Mouse (Mus musculus) heart, embryonic 11.5 days (tissue): ENCODE data around the gene Olfr917. TPM values are rescaled to one million over a fixed set of nuclear protein-coding genes. Genes with fewer than 3 reads are reported as not detected.

ENCODE experiments used
- ATAC-seq: fragments of 200-750 bp; cut with Nextera tagmentation; replicated peaks from 2 replicates; pipeline ENCODE4 v1.8.0; 2017; ENCODE audit warnings: moderate library complexity; ENCODE audit not compliant: insufficient number of reproducible peaks, low FRiP score, low TSS enrichment
- H3K27ac ChIP-seq: fragments of 300-500 bp; sonication (generic); 2 replicates; pipeline ENCODE4 v1.5.1; 2014; ENCODE audit warnings: mild to moderate bottlenecking, low read depth, low read length
- H3K27me3 ChIP-seq: fragments of 300-500 bp; sonication (generic); 2 replicates; pipeline ENCODE4 v1.6.1; 2014; ENCODE audit warnings: mild to moderate bottlenecking, low read length, mixed read lengths; ENCODE audit not compliant: control insufficient read depth, insufficient read depth
- H3K36me3 ChIP-seq: fragments of 300-500 bp; sonication (generic); 2 replicates; pipeline ENCODE4 v1.6.1; 2014; ENCODE audit warnings: mild to moderate bottlenecking, low read length, moderate library complexity, mixed read lengths; ENCODE audit not compliant: control insufficient read depth, insufficient read depth
- H3K4me1 ChIP-seq: fragments of 300-500 bp; sonication (generic); 2 replicates; pipeline ENCODE4 v1.6.1; 2014; ENCODE audit warnings: low read length; ENCODE audit not compliant: control insufficient read depth, insufficient read depth
- H3K4me2 ChIP-seq: fragments of 300-500 bp; sonication (generic); 2 replicates; pipeline ENCODE4 v1.6.1; 2014; ENCODE audit warnings: mild to moderate bottlenecking, moderate library complexity
- H3K4me3 ChIP-seq: fragments of 300-500 bp; sonication (generic); 2 replicates; pipeline ENCODE4 v1.5.1; 2014; ENCODE audit warnings: low read depth, low read length
- H3K9ac ChIP-seq: fragments of 300-500 bp; sonication (generic); 2 replicates; pipeline ENCODE4 v1.6.1; 2014; ENCODE audit warnings: mild to moderate bottlenecking, low read depth, low read length, moderate library complexity
- H3K9me3 ChIP-seq: fragments of 300-500 bp; sonication (generic); replicated peaks from 2 replicates; pipeline ENCODE4 v1.6.1; 2016; ENCODE audit warnings: low read length; ENCODE audit not compliant: control insufficient read depth
- WGBS: fragments of 180-500 bp; shearing (Covaris S2); extraction: QIAGEN DNeasy Blood & Tissue Kit; methylation state at CpG from one replicate; pipeline ENCODE4 v1.1.7; 2014; ENCODE audit not compliant: insufficient replicate concordance; 5-methylcytosine and 5-hydroxymethylcytosine counted together
- polyA plus RNA-seq: library from polyadenylated mRNA; unstranded; fragments of >200 nt; fragmentation: Nextera tagmentation; extraction: Ambion mirVana; gene quantifications from 2 replicates; pipeline ENCODE4 v1.2.1, GENCODE M21; 2014

Gene Olfr917
- polyA plus RNA-seq = not detected in 2 replicates

- no peak within 1 kb of the TSS for H3K9ac ChIP-seq
- 100% methylated on average over 1 of the region's 1 CpGs for WGBS
- no peaks in the 10 kb centered on the region for H3K4me1 ChIP-seq
- H3K4me2 ChIP-seq = no peak within 1 kb of the TSS
- H3K27ac ChIP-seq = no peak within 1 kb of the TSS
- no peaks in the 10 kb centered on the region for H3K27me3 ChIP-seq
- ATAC-seq = no peak
- no peak within 1 kb of the TSS for H3K4me3 ChIP-seq
- no peaks in the 10 kb centered on the region for H3K9me3 ChIP-seq
- no peaks in the 10 kb centered on the region for H3K36me3 ChIP-seq
Observed at GRCm38 (mm10) chr9:38665742-38666141, at the start of gene Olfr917. Gene Olfr917, minus strand, starts transcription at chr9:38665842.

GRCm38 (mm10) chr9:38674501-38674900 lies 8.9 kb upstream of the Olfr917 start, which contains the start of gene Olfr918:
Gene Olfr918, minus strand, starts transcription at chr9:38674601.
- ATAC-seq = no peak
- no peaks in the 10 kb centered on the region for H3K27me3 ChIP-seq
- WGBS = 78% methylated on average over 2 of the region's 2 CpGs
- H3K4me1 ChIP-seq = no peaks in the 10 kb centered on the region
- no peak within 1 kb of the TSS for H3K9ac ChIP-seq
- H3K4me3 ChIP-seq = no peak within 1 kb of the TSS
- no peak within 1 kb of the TSS for H3K27ac ChIP-seq
- H3K9me3 ChIP-seq = no peaks in the 10 kb centered on the region
- H3K4me2 ChIP-seq = no peak within 1 kb of the TSS
- H3K36me3 ChIP-seq = no peaks in the 10 kb centered on the region

GRCm38 (mm10) chr9:38672887-38673286 lies 7.2 kb upstream of the Olfr917 start:
- Histone ChIP-seq H3K4me3 (no peak overlapping the region), H3K9me3 (no peaks in the 10 kb centered on the region), H3K9ac (no peak overlapping the region), H3K27ac (no peak overlapping the region), H3K36me3 (no peaks in the 10 kb centered on the region), H3K4me2 (no peak overlapping the region), H3K27me3 (no peaks in the 10 kb centered on the region), H3K4me1 (no peaks in the 10 kb centered on the region)
- no peak for ATAC-seq
- 80% methylated on average over 2 of the region's 2 CpGs for WGBS

- H3K9ac ChIP-seq = no peak within 1 kb of the TSS
- no peaks in the 10 kb centered on the region for H3K9me3 ChIP-seq
- WGBS = 72% methylated on average over 1 of the region's 1 CpGs
- H3K4me2 ChIP-seq = no peak within 1 kb of the TSS
- H3K4me3 ChIP-seq = no peak within 1 kb of the TSS
- no peak for ATAC-seq
- H3K4me1 ChIP-seq = no peaks in the 10 kb centered on the region
- H3K27ac ChIP-seq = no peak within 1 kb of the TSS
- H3K36me3 ChIP-seq = no peaks in the 10 kb centered on the region
- H3K27me3 ChIP-seq = no peaks in the 10 kb centered on the region
Observed at GRCm38 (mm10) chr9:38659775-38660174, 5.9 kb downstream of the Olfr917 start, which contains the start of gene Olfr916. Gene Olfr916, minus strand, starts transcription at chr9:38659875.

GRCm38 (mm10) chr9:38632406-38632805 lies 33.2 kb downstream of the Olfr917 start:
- Histone ChIP-seq H3K4me3 (no peak overlapping the region), H3K4me1 (no peaks in the 10 kb centered on the region), H3K4me2 (no peak overlapping the region), H3K27ac (no peak overlapping the region), H3K27me3 (no peaks in the 10 kb centered on the region), H3K9ac (no peak overlapping the region), H3K36me3 (no peaks in the 10 kb centered on the region), H3K9me3 (no peaks in the 10 kb centered on the region)
- no peak for ATAC-seq
- WGBS = 76% methylated on average over 4 of the region's 4 CpGs

Other genes starting within 250 kb of the Olfr917 start
- gene Olfr901, start 236.4 kb downstream of the Olfr917 start, polyA plus RNA-seq = not detected in 2 replicates
- gene Olfr902, start 218.2 kb downstream of the Olfr917 start, polyA plus RNA-seq = not detected in 2 replicates
- not detected in 2 replicates for gene Olfr904, start 202.7 kb downstream of the Olfr917 start, polyA plus RNA-seq
- gene Olfr905, start 194.7 kb downstream of the Olfr917 start, polyA plus RNA-seq = not detected in 2 replicates
- not detected in 2 replicates for gene Olfr906, start 178.8 kb downstream of the Olfr917 start, polyA plus RNA-seq
- gene Olfr907, start 170.0 kb downstream of the Olfr917 start, polyA plus RNA-seq = not detected in 2 replicates
- not detected in 2 replicates for gene Olfr911-ps1, start 144.3 kb downstream of the Olfr917 start, polyA plus RNA-seq
- gene Olfr910, start 128.0 kb downstream of the Olfr917 start, polyA plus RNA-seq = not detected in 2 replicates
- gene Olfr912, start 85.7 kb downstream of the Olfr917 start, polyA plus RNA-seq = not detected in 2 replicates
- not detected in 2 replicates for gene Olfr913, start 73.1 kb downstream of the Olfr917 start, polyA plus RNA-seq
- not detected in 2 replicates for gene Olfr914, start 60.7 kb downstream of the Olfr917 start, polyA plus RNA-seq
- gene Olfr916, start 6.0 kb downstream of the Olfr917 start, polyA plus RNA-seq = not detected in 2 replicates
- gene Olfr918, start 8.8 kb upstream of the Olfr917 start, polyA plus RNA-seq = not detected in 2 replicates
- not detected in 2 replicates for gene Olfr919, start 37.8 kb upstream of the Olfr917 start, polyA plus RNA-seq
- gene Vwa5a, start 52.4 kb upstream of the Olfr917 start, polyA plus RNA-seq = 19.0 and 22.5 TPM in 2 replicates
- gene Olfr920, start 86.5 kb upstream of the Olfr917 start, polyA plus RNA-seq = 0.03 TPM in 1 of 2 replicates, not detected in the other
- not detected in 2 replicates for gene Olfr921, start 107.2 kb upstream of the Olfr917 start, polyA plus RNA-seq
- not detected in 2 replicates for gene Olfr922, start 148.8 kb upstream of the Olfr917 start, polyA plus RNA-seq
- not detected in 2 replicates for gene Olfr923, start 160.7 kb upstream of the Olfr917 start, polyA plus RNA-seq
- gene Olfr924, start 178.6 kb upstream of the Olfr917 start, polyA plus RNA-seq = not detected in 2 replicates
- not detected in 2 replicates for gene Olfr26, start 189.2 kb upstream of the Olfr917 start, polyA plus RNA-seq
- gene Olfr926, start 211.3 kb upstream of the Olfr917 start, polyA plus RNA-seq = not detected in 2 replicates